Mouse (Mus musculus) thymus, postnatal 36 days (tissue): Measurements from ENCODE around the gene Mtf1.

Source experiments
- DNase-seq, 2 experiments: peaks; one replicate each; pipeline ENCODE4 v3.0.0; 2022; ENCODE audit warnings: mixed read lengths in 2 of 2

Mtf1 gene

DNA sequence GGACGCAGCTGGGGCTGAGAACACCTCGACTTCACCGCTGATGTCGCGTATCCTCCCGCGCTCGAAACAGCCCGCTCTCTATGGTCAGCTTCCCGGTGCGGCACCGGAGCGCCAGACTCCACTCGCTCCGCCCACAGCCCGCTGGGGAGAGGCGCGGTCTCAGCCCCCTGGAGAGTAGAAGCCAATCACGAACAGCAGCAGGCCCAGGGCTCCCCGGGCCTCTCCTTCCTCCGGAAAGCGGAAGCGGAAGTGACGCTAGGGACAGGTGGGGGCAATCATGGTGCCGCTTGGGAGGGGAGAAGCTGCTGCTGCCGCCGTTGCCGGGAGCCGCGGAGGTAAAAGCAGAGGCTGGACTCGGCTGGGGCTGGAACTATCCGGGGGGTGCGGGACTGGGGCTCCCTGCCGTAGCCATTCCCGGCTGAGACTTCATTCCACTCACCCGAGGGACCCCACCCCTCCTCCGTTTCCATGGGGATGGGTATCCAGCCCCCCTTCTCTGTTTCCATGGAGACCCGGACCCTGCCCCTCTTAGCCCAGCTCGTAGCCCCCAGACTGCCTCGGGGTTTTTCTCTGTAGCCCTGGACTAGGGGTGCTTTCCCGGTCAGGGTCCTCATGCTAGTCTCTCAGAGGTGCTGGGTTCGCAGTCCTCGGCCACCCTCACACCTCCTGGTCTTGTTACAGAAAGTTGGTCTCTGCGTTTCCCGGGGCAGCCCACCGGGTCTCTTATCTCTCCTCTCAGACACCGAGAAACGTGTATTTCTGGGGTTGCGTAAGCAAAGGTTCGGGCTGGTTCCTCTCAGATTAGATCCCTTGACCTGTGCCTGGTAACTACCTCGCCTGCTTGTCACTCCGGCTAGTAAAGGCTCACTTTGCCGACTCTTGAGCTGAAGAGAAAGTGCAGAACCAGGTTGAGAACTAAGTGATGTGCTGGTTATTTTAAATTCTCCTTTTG lies 681 bp downstream of the Mtf1 start:
- DNase-seq, result peak; percentile 95 to 98

DNA sequence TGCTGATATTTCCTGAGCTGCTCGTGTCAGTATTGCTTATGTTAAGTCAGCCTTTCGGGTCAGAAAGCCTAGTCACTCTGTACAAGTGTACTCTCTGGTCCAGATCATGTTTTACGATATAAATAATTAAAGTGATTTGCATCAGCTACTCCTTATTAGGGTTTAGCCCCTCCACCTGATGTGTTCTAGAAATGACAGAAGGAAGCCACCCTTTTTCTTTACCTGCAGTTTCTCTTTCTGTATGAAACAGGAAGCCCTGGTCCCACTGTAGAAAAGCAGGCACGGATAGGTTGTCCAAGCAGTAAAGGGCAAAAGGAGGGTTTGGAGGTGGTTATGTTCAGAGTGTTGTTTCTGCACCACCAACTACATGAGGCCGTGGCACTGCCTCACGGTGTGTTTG lies 1.5 kb downstream of the Mtf1 start:
- no peak for DNase-seq

GRCm38 (mm10) chr4:124808511-124808910 lies 6.6 kb downstream of the Mtf1 start:
- DNase-seq, result no peak

GRCm38 (mm10) chr4:124809136-124809883 lies 7.4 kb downstream of the Mtf1 start:
- DNase-seq, result no peak

- DNase-seq, result no peak
Observed at GRCm38 (mm10) chr4:124810056-124810455, 8.2 kb downstream of the Mtf1 start.

- DNase-seq, result no peak
Observed at GRCm38 (mm10) chr4:124811347-124811975, 9.6 kb downstream of the Mtf1 start.

GRCm38 (mm10) chr4:124815901-124816300 lies 14.0 kb downstream of the Mtf1 start:
- no peak for DNase-seq

DNA sequence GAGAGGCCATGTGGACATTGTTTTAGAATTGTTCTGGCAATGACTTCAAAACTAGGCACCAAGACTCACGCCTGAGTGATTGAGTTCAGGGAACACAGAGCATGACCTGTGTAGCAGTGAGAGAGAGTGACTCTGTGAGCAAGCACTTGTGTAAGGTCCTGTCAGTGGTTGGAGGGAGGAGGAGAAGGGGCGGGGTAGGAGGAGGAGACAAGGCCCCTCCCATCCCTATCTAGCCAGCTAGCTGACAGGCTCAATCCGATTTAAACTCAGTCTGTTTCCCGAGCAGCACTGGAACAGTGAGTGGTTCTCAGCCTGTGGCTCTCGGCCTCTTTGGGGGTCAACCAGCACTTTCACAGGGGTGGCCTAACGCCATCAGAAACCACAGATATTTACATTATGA lies 15.9 kb downstream of the Mtf1 start:
- no peak for DNase-seq

GRCm38 (mm10) chr4:124818832-124819231 lies 16.9 kb downstream of the Mtf1 start:
- no peak for DNase-seq

GRCm38 (mm10) chr4:124824967-124825366 lies 23.1 kb downstream of the Mtf1 start:
- no peak for DNase-seq

DNA sequence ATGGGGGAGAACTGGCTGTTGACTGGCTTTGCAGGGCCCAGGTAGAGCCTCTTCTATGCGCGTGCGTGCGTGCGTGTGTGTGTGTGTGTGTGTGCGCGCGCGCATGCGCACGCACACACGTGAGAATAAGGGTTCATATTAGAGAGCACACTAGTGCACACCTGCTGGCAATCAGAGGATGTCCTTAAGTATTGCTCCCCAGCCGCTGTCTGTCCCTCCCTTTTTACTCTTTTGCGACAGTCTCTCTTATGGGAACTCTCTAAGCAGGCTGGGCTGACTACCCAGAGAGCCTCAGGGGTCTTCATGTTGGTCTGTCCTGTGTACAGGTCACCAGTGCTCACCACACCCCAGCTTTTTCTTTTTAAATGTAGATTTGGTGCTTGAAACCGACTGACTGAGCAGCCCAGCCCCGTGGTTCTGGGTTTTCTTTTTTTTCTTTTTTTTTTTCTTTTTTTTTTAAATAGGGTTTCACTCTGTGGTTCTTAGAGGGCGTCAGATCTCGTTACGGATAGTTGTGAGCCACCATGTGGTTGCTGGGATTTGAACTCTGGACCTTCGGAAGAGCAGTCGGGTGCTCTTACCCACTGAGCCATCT lies 23.6 kb downstream of the Mtf1 start:
- no peak for DNase-seq

DNA sequence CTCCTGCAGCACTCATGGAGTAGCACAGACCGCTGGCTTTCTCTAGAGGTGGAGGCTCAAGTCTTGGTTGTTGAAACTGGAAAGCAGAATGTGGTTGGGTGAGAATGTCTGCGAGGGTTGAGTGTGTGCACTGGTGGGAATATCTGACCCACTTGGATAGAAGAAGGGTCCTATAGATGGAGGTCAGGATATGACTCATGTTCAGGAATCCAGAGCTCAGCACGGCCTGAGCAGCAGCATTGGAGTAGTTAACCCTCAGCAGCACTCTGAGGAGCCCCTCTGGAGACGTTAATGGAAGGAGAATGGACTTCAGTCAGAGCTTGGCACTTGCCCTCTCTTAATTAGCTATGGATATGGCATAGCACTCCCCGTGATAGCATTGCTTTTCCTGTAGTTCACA lies 27.8 kb downstream of the Mtf1 start:
- DNase-seq, result no peak

- DNase-seq, result no peak
Observed at GRCm38 (mm10) chr4:124832796-124833195, 30.9 kb downstream of the Mtf1 start.

- DNase-seq, result no peak
Observed at GRCm38 (mm10) chr4:124838035-124838700, 36.3 kb downstream of the Mtf1 start.

GRCm38 (mm10) chr4:124840998-124841397 lies 39.1 kb downstream of the Mtf1 start:
- DNase-seq, result no peak

DNA sequence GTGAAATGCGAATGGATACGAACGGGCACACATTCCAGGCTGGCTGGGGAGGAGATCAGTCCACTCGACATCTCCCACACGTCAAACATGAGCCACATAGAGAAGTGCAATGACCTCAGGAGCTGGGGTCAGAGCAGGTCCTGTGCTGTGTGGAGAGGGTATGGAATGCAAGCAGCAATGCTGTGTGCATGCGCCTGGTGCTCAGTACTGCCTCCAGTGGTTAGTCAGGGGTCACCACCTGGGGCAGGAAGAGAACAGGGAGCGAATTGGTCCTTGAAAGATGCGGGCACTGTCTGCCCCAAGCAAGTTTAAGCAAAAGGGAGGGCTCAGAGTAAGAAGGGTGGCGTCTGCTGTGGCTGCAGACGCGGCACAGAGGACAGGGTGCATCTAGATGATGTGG lies 41.6 kb downstream of the Mtf1 start:
- peak; percentile 30 for DNase-seq

DNA sequence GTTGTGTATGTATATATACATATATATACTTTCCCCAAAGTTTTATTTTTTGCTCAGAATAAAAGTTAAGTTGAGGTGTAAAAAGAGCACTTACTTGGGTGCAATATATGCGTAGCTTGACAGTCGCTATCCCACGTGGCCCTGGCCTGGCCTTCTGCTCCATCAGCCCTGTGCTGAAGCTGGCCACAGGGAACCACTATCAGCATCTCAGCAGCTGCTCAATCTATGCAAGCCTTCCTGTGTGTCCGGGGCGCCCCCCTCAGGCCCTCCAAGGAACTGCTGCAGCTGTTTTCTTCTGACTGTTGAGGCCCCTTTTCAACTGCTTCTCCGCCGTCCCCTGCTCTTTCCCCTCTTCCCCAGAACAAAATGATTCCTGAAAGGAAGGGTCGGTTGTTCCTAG lies 45.7 kb downstream of the Mtf1 start:
- peak; percentile 71 to 79 for DNase-seq

GRCm38 (mm10) chr4:124849631-124850260 lies 47.8 kb downstream of the Mtf1 start:
- peak in 1 of 2 experiments; percentile 34 for DNase-seq

- peak; percentile 93 for DNase-seq
Observed at GRCm38 (mm10) chr4:124850261-124850913, 48.5 kb downstream of the Mtf1 start, which contains the start of gene Yrdc. Gene Yrdc (plus strand): TSS chr4:124850679.

- DNase-seq, result peak; percentile 74 to 83
Observed at GRCm38 (mm10) chr4:124850933-124851658, 49.2 kb downstream of the Mtf1 start, which contains the start of gene 1110065P20Rik. Gene 1110065P20Rik (minus strand): TSS chr4:124851196.
